Mouse (Mus musculus) thymus, adult 2 months (tissue): ENCODE measurements at regions not wholly inside any gene's neighbourhood (a gene's known extent, or its start where the extent isn't known, plus 50 kb on each side); places are given as distances from the start of the nearest gene placed in this dataset.
"Not testable (repeated sequence)": the region's sequence is repeated elsewhere in the genome, so short reads cannot be mapped to it uniquely, and the experiment has no call there.

ENCODE experiments used
- DNase-seq: peaks from one replicate; pipeline ENCODE4 v3.0.0; 2021
- H3K27ac ChIP-seq: fragments of 200-500 bp; 2 replicates; pipeline ENCODE4 v1.5.1; 2012; ENCODE audit warnings: low read length, control low read depth; ENCODE audit not compliant: control insufficient read depth, insufficient read depth
- H3K27me3 ChIP-seq: fragments of 200-500 bp; 2 replicates; pipeline ENCODE4 v1.6.1; 2012; ENCODE audit warnings: mild to moderate bottlenecking, low read length, moderate library complexity, mixed read lengths; ENCODE audit not compliant: control insufficient read depth, insufficient read depth
- H3K36me3 ChIP-seq: fragments of 200-500 bp; 2 replicates; pipeline ENCODE4 v1.6.1; 2012; ENCODE audit warnings: mild to moderate bottlenecking, low read length, moderate library complexity; ENCODE audit not compliant: control insufficient read depth, insufficient read depth
- H3K4me1 ChIP-seq: fragments of 200-500 bp; replicated peaks from 2 replicates; pipeline ENCODE4 v1.6.1; 2012; ENCODE audit warnings: low read length; ENCODE audit not compliant: control insufficient read depth, insufficient read depth
- H3K4me3 ChIP-seq: fragments of 200-500 bp; 2 replicates; pipeline ENCODE4 v1.5.1; 2012; ENCODE audit warnings: mild to moderate bottlenecking, low read length, control low read depth, moderate library complexity; ENCODE audit not compliant: control insufficient read depth, insufficient read depth
- CTCF ChIP-seq: fragments of 200-500 bp; IDR thresholded peaks from 2 replicates; pipeline ENCODE4 v1.5.1; 2012; ENCODE audit warnings: mild to moderate bottlenecking, control low read depth, low read length, moderate library complexity, borderline replicate concordance; ENCODE audit not compliant: control insufficient read depth, poor library complexity, insufficient read depth; ENCODE audit errors: extremely low read depth
- POLR2A ChIP-seq: fragments of 200-500 bp; IDR thresholded peaks from 2 replicates; pipeline ENCODE4 v1.6.1; 2012; ENCODE audit warnings: mild to moderate bottlenecking, low read length, control low read depth, moderate library complexity; ENCODE audit not compliant: control insufficient read depth, poor library complexity, insufficient read depth; ENCODE audit errors: extremely low read depth
- WGBS: fragments of 180-500 bp; shearing (Covaris S2); methylation state at CpG from one replicate; pipeline ENCODE4 v1.1.7; 2018; 5-methylcytosine and 5-hydroxymethylcytosine counted together

- Histone ChIP-seq H3K27me3 (no peaks in the 10 kb centered on the region), H3K4me1 (no peaks in the 10 kb centered on the region), H3K4me3 (no peak overlapping the region), H3K27ac (no peak overlapping the region), H3K36me3 (no peaks in the 10 kb centered on the region)
- DNase-seq: no peak
- 86% methylated on average over 3 of the region's 3 CpGs for WGBS
- no peak for TF ChIP-seq CTCF
- no peak for TF ChIP-seq POLR2A
Measured at GRCm38 (mm10) chr9:33091664-33092063, 455.6 kb downstream of the Ets1 start.

GRCm38 (mm10) chr9:33095654-33096053, 459.6 kb downstream of the Ets1 start:
- 0% methylated on average over 3 of the region's 3 CpGs for WGBS
- Histone ChIP-seq H3K27ac (no peak overlapping the region), H3K4me1 (no peaks in the 10 kb centered on the region), H3K4me3 (no peak overlapping the region), H3K36me3 (no peaks in the 10 kb centered on the region), H3K27me3 (no peaks in the 10 kb centered on the region)
- TF ChIP-seq CTCF: no peak
- no peak for TF ChIP-seq POLR2A
- peak; percentile 75 for DNase-seq

GRCm38 (mm10) chr9:33101206-33101605, 465.2 kb downstream of the Ets1 start:
- Histone ChIP-seq H3K4me3 (no peak overlapping the region), H3K4me1 (no peaks in the 10 kb centered on the region), H3K36me3 (no peaks in the 10 kb centered on the region), H3K27ac (no peak overlapping the region), H3K27me3 (no peaks in the 10 kb centered on the region)
- TF ChIP-seq POLR2A (no peak), CTCF (no peak)
- no peak for DNase-seq
- whole genome bisulfite sequencing: 91% methylated on average over 3 of the region's 3 CpGs

GRCm38 (mm10) chr9:33104623-33105074, 468.6 kb downstream of the Ets1 start:
- TF ChIP-seq POLR2A: no peak
- H3K4me3 ChIP-seq: no peak overlapping the region
- no peak for DNase-seq
- no peak overlapping the region for H3K27ac ChIP-seq
- no peaks in the 10 kb centered on the region for H3K27me3 ChIP-seq
- WGBS: 87% methylated on average over 3 of the region's 3 CpGs
- H3K4me1 ChIP-seq: no peaks in the 10 kb centered on the region
- H3K36me3 ChIP-seq: no peaks in the 10 kb centered on the region

- 98% methylated on average over 1 of the region's 1 CpGs for WGBS
- no peak for DNase-seq
- H3K27me3 ChIP-seq: no peaks in the 10 kb centered on the region
- no peak for TF ChIP-seq CTCF
- TF ChIP-seq POLR2A: no peak
- H3K36me3 ChIP-seq: no peaks in the 10 kb centered on the region
- no peak overlapping the region for H3K4me3 ChIP-seq
- no peak overlapping the region for H3K27ac ChIP-seq
- H3K4me1 ChIP-seq: no peaks in the 10 kb centered on the region
Measured at GRCm38 (mm10) chr9:33123841-33124240, 487.8 kb downstream of the Ets1 start.

DNA sequence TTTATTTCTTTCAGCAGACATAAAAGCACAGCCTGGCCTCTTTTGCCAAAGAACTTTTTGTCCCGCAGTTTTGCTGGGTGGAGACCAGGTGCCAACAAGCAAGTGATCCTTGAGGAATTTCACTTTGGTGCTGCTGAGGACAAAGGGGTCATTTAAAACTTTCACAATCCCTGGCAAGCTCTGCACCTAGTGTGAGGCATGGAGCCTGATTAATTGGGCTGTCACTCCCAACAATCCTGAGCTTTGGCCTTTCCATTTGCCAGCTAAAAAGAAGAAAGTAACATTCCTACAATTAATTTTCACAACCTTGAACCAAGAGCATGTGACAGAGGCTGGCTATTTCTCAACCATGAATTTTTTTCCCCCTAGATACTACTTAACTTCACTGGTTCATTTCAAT, 516.2 kb downstream of the Ets1 start:
- Histone ChIP-seq H3K36me3 (no peaks in the 10 kb centered on the region), H3K4me1 (no peaks in the 10 kb centered on the region), H3K27ac (no peak overlapping the region), H3K4me3 (no peak overlapping the region), H3K27me3 (no peaks in the 10 kb centered on the region)
- DNase-seq: no peak
- TF ChIP-seq POLR2A: no peak
- TF ChIP-seq CTCF: no peak
- 74% methylated on average over 1 of the region's 1 CpGs for WGBS

DNA sequence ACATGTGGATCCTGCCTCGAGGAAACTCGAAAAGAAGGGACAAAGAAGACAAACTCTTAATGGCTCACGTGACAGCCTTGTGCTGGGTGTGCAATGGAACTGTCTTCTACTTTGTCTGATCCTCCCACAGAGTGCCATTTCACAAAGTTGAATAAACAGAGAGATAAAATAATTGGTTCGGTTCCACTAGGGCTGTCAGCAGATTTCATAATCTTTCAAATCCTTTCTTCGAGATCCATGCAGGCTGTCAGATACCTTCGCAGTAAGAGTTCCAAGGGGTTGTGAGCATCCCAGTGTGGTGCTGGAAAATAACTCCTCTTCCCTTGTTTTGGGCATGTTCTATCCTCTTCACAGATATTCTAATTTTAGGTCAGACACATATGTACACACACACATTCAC, 532.1 kb downstream of the Ets1 start:
- Histone ChIP-seq H3K36me3 (no peaks in the 10 kb centered on the region), H3K27ac (no peak overlapping the region), H3K27me3 (no peaks in the 10 kb centered on the region), H3K4me3 (no peak overlapping the region), H3K4me1 (no peaks in the 10 kb centered on the region)
- TF ChIP-seq POLR2A: no peak
- no peak for TF ChIP-seq CTCF
- WGBS: 91% methylated on average over 6 of the region's 6 CpGs
- no peak for DNase-seq

DNA sequence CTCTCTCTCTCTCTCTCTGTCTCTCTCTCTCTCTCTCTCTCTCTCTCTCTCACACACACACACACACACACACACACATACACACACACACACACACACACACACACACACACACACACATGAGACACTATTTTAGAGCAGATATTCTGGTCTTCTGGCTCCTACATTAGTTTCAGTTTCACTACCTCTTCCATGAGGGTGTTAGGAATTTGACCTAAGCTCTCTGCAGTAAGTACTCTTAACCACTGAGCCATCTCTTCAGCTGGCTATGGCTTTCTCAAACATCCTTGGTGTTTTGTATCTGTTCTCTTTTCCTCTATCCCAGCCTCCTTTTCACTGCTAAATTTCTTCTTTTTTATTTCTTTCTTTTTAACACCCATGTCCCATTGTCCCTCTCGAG, 533.1 kb downstream of the Ets1 start:
- WGBS: 91% methylated on average over 1 of the region's 1 CpGs
- not testable (repeated sequence) for H3K4me3 ChIP-seq, H3K36me3 ChIP-seq, DNase-seq, H3K27ac ChIP-seq, H3K27me3 ChIP-seq, H3K4me1 ChIP-seq
